Mouse (Mus musculus): ENCODE data around the gene Hyal3. TPM values are rescaled to one million over a fixed set of nuclear protein-coding genes. Genes with fewer than 3 reads are reported as not detected.

Hyal3 gene
- polyA plus RNA-seq, 1 experiment from 2014 or later = 1.7 TPM

GRCm38 (mm10) chr9:107629411-107629730, 48.8 kb downstream of the Hyal3 start:
- Histone ChIP-seq H3K9ac (peak overlapping the region; percentile 35; the same call in 1 of the 2 replicates), H3K4me1 (peaks cover 81% of the 10 kb centered on the region), H3K36me3 (peaks cover 43% of the 10 kb centered on the region)

GRCm38 (mm10) chr9:107629901-107630425, 49.3 kb downstream of the Hyal3 start:
- no peak for ATAC-seq (ENCODE audit: low FRiP score, low read depth)
- Histone ChIP-seq H3K36me3 (peaks cover 37% of the 10 kb centered on the region), H3K4me3 (peak overlapping the region; percentile 16), H3K4me2 (replicated peaks) (peak overlapping the region; percentile 100), H3K4me1 (peaks cover 81% of the 10 kb centered on the region), H3K27me3 (no peaks in the 10 kb centered on the region), H3K9me3 (no peaks in the 10 kb centered on the region), H3K9ac (peak overlapping the region; percentile 59), H3K27ac (peak overlapping the region; percentile 92)
- WGBS = 13% methylated on average over 14 of the region's 14 CpGs

More at GRCm38 (mm10) chr9:107629411-107629730, 48.8 kb downstream of the Hyal3 start:
- H3K4me3 ChIP-seq = no peak overlapping the region
- H3K9me3 ChIP-seq = no peaks in the 10 kb centered on the region
- no peak for ATAC-seq (ENCODE audit: low FRiP score, low read depth)
- no peaks in the 10 kb centered on the region for H3K27me3 ChIP-seq
- peak overlapping the region; percentile 55; the same call in 1 of the 2 replicates for H3K27ac ChIP-seq
- WGBS = 30% methylated on average over 4 of the region's 4 CpGs
- peak overlapping the region; percentile 100 for H3K4me2 ChIP-seq (replicated peaks)

- Histone ChIP-seq H3K4me1 (peaks cover 81% of the 10 kb centered on the region), H3K4me2 (replicated peaks) (peak overlapping the region; percentile 100), H3K9ac (peak overlapping the region; percentile 59), H3K36me3 (peaks cover 31% of the 10 kb centered on the region), H3K27ac (peak overlapping the region; percentile 92), H3K4me3 (peak overlapping the region; percentile 16), H3K27me3 (no peaks in the 10 kb centered on the region), H3K9me3 (no peaks in the 10 kb centered on the region)
- 10% methylated on average over 4 of the region's 4 CpGs for WGBS
- ATAC-seq (ENCODE audit: low FRiP score, low read depth) = no peak
Measured at GRCm38 (mm10) chr9:107630576-107630975, 50.0 kb downstream of the Hyal3 start.

GRCm38 (mm10) chr9:107631311-107631826, 50.8 kb downstream of the Hyal3 start:
- ATAC-seq (ENCODE audit: low FRiP score, low read depth) = no peak
- peak overlapping the region; percentile 92; the same call in 1 of the 2 replicates for H3K27ac ChIP-seq
- H3K9ac ChIP-seq = peak overlapping the region; percentile 93; the same call in 1 of the 2 replicates
- 71% methylated on average over 9 of the region's 9 CpGs for WGBS
- H3K9me3 ChIP-seq = no peaks in the 10 kb centered on the region
- H3K4me3 ChIP-seq = peak overlapping the region; percentile 92; the same call in 1 of the 2 replicates
- peaks cover 80% of the 10 kb centered on the region for H3K4me1 ChIP-seq
- H3K4me2 ChIP-seq (replicated peaks) = peak overlapping the region; percentile 100
- H3K36me3 ChIP-seq = peaks cover 30% of the 10 kb centered on the region; the same call in 1 of the 2 replicates
- H3K27me3 ChIP-seq = no peaks in the 10 kb centered on the region

GRCm38 (mm10) chr9:107631861-107632260, 51.2 kb downstream of the Hyal3 start:
- Histone ChIP-seq H3K9me3 (no peaks in the 10 kb centered on the region), H3K27ac (peak overlapping the region; percentile 92; the same call in 1 of the 2 replicates), H3K4me2 (replicated peaks) (peak overlapping the region; percentile 100), H3K36me3 (peaks cover 30% of the 10 kb centered on the region; the same call in 1 of the 2 replicates), H3K4me1 (peaks cover 79% of the 10 kb centered on the region), H3K27me3 (no peaks in the 10 kb centered on the region), H3K9ac (peak overlapping the region; percentile 93; the same call in 1 of the 2 replicates), H3K4me3 (peak overlapping the region; percentile 92)
- no peak for ATAC-seq (ENCODE audit: low FRiP score, low read depth)
- WGBS = 91% methylated on average over 8 of the region's 8 CpGs

GRCm38 (mm10) chr9:107632478-107632877, 51.9 kb downstream of the Hyal3 start:
- Histone ChIP-seq H3K9ac (peak overlapping the region; percentile 93), H3K36me3 (peaks cover 29% of the 10 kb centered on the region; the same call in 1 of the 2 replicates), H3K4me2 (replicated peaks) (peak overlapping the region; percentile 100), H3K4me3 (peak overlapping the region; percentile 92), H3K9me3 (no peaks in the 10 kb centered on the region), H3K27ac (peak overlapping the region; percentile 88), H3K27me3 (no peaks in the 10 kb centered on the region), H3K4me1 (peaks cover 79% of the 10 kb centered on the region)
- 57% methylated on average over 6 of the region's 6 CpGs for WGBS
- no peak for ATAC-seq (ENCODE audit: low FRiP score, low read depth)

- Histone ChIP-seq H3K4me1 (peaks cover 74% of the 10 kb centered on the region), H3K9me3 (no peaks in the 10 kb centered on the region), H3K27me3 (no peaks in the 10 kb centered on the region), H3K4me3 (peak overlapping the region; percentile 92), H3K4me2 (replicated peaks) (peak overlapping the region; percentile 100), H3K27ac (peak overlapping the region; percentile 88), H3K36me3 (peaks cover 24% of the 10 kb centered on the region; the same call in 1 of the 2 replicates), H3K9ac (peak overlapping the region; percentile 93)
- peak; percentile 16; the same call in 1 of the 2 replicates for ATAC-seq (ENCODE audit: low FRiP score, low read depth)
- WGBS = 1% methylated on average over 31 of the region's 33 CpGs
Measured at GRCm38 (mm10) chr9:107633091-107633660, 52.6 kb downstream of the Hyal3 start.

- Histone ChIP-seq H3K9me3 (no peaks in the 10 kb centered on the region), H3K27me3 (no peaks in the 10 kb centered on the region), H3K4me2 (replicated peaks) (peak overlapping the region; percentile 100), H3K27ac (peak overlapping the region; percentile 88), H3K4me1 (peaks cover 67% of the 10 kb centered on the region), H3K9ac (peak overlapping the region; percentile 93), H3K36me3 (peaks cover 18% of the 10 kb centered on the region; the same call in 1 of the 2 replicates), H3K4me3 (peak overlapping the region; percentile 92)
- 1% methylated on average over 15 of the region's 15 CpGs for WGBS
- no peak for ATAC-seq (ENCODE audit: low FRiP score, low read depth)
Measured at GRCm38 (mm10) chr9:107633661-107634405, 53.2 kb downstream of the Hyal3 start.

- Histone ChIP-seq H3K9ac (peak overlapping the region; percentile 93), H3K36me3 (peaks cover 12% of the 10 kb centered on the region; the same call in 1 of the 2 replicates), H3K9me3 (no peaks in the 10 kb centered on the region), H3K4me2 (replicated peaks) (peak overlapping the region; percentile 100), H3K27me3 (no peaks in the 10 kb centered on the region), H3K27ac (peak overlapping the region; percentile 88), H3K4me3 (peak overlapping the region; percentile 92), H3K4me1 (peaks cover 59% of the 10 kb centered on the region)
- no peak; the same call in 1 of the 2 replicates for ATAC-seq (ENCODE audit: low FRiP score, low read depth)
- WGBS = under 1% methylated on average over 35 of the region's 35 CpGs
Measured at GRCm38 (mm10) chr9:107634406-107635278, 54.0 kb downstream of the Hyal3 start.

GRCm38 (mm10) chr9:107635279-107636028, 54.8 kb downstream of the Hyal3 start, which contains the start of gene Gnai2:
TSS of gene Gnai2 (minus strand) at chr9:107635367.
- no peaks in the 10 kb centered on the region for H3K27me3 ChIP-seq
- H3K9ac ChIP-seq = peak within 1 kb of the TSS; percentile 93
- peaks cover 12% of the 10 kb centered on the region; the same call in 1 of the 2 replicates for H3K36me3 ChIP-seq
- H3K27ac ChIP-seq = peak within 1 kb of the TSS; percentile 88
- ATAC-seq (ENCODE audit: low FRiP score, low read depth) = peak; percentile 95
- H3K9me3 ChIP-seq = no peaks in the 10 kb centered on the region
- peak within 1 kb of the TSS; percentile 100 for H3K4me2 ChIP-seq (replicated peaks)
- WGBS = 3% methylated on average over 37 of the region's 38 CpGs
- peaks cover 51% of the 10 kb centered on the region for H3K4me1 ChIP-seq
- peak within 1 kb of the TSS; percentile 92 for H3K4me3 ChIP-seq
